Mouse (Mus musculus) colon, adult 2 months (tissue): Measurements from ENCODE around the gene Rhno1. TPM values are rescaled to one million over a fixed set of nuclear protein-coding genes. Genes with fewer than 3 reads are reported as not detected.

ENCODE experiments used
- polyA plus RNA-seq: library from polyadenylated mRNA; depleted of rRNA; stranded (reverse); fragments of >200 nt; gene quantifications from 2 replicates; pipeline ENCODE4 v1.2.3, GENCODE M21; 2012; rRNA removed

The Rhno1 gene
- polyA plus RNA-seq = 10.7 and 11.2 TPM in 2 replicates

GRCm38 (mm10) chr6:128362381-128363006 lies at the start of gene Rhno1, which contains the start of gene Foxm1:
Rhno1 (minus strand) TSS chr6:128362911.
Foxm1 (plus strand) TSS chr6:128362967.

GRCm38 (mm10) chr6:128398996-128399395 lies 36.3 kb upstream of the Rhno1 start, which contains the start of gene Nrip2:
Nrip2 (plus strand) TSS chr6:128399296.

GRCm38 (mm10) chr6:128375192-128375591 lies 12.5 kb upstream of the Rhno1 start, which contains the start of the genes Tex52 and Gm44596:
Tex52 (plus strand) TSS chr6:128375456.
Gm44596 (plus strand) TSS chr6:128375503.

GRCm38 (mm10) chr6:128355726-128356416 lies 6.8 kb downstream of the Rhno1 start, which contains the start of gene Tulp3:
Tulp3 (minus strand) TSS chr6:128355851.

Other genes with a start within 250 kb of the Rhno1 start
- gene Tspan9, start 219.3 kb downstream of the Rhno1 start, polyA plus RNA-seq = 42.7 and 51.9 TPM in 2 replicates
- gene Tead4, start 62.1 kb downstream of the Rhno1 start, polyA plus RNA-seq = 1.8 and 2.0 TPM in 2 replicates
- 4.8 and 4.9 TPM in 2 replicates for gene Tulp3, start 7.1 kb downstream of the Rhno1 start, polyA plus RNA-seq
- 12.5 and 14.1 TPM in 2 replicates for gene Foxm1, start 56 bp upstream of the Rhno1 start, polyA plus RNA-seq
- 0.09 and 0.13 TPM in 2 replicates for gene Tex52, start 12.5 kb upstream of the Rhno1 start, polyA plus RNA-seq
- gene Gm44596, start 12.6 kb upstream of the Rhno1 start, polyA plus RNA-seq = not detected in 2 replicates
- gene Nrip2, start 36.4 kb upstream of the Rhno1 start, polyA plus RNA-seq = 0.71 and 1.4 TPM in 2 replicates
- 18.3 and 26.1 TPM in 2 replicates for gene Itfg2, start 62.0 kb upstream of the Rhno1 start, polyA plus RNA-seq
- 152 and 153 TPM in 2 replicates for gene Fkbp4, start 75.8 kb upstream of the Rhno1 start, polyA plus RNA-seq
- 0.05 and 0.17 TPM in 2 replicates for gene Pzp, start 163.8 kb upstream of the Rhno1 start, polyA plus RNA-seq
- gene A2ml1, start 218.7 kb upstream of the Rhno1 start, polyA plus RNA-seq = 0.13 and 0.21 TPM in 2 replicates